Mouse (Mus musculus): ENCODE results near the gene Ggt6. TPM values are rescaled to one million over a fixed set of nuclear protein-coding genes. Genes with fewer than 3 reads are reported as not detected.

Gene Ggt6
- polyA plus RNA-seq, 1 experiment from 2014 or later: not detected

GRCm38 (mm10) chr11:72396621-72397020, 38.7 kb upstream of the Ggt6 start:
- no peaks in the 10 kb centered on the region for H3K4me1 ChIP-seq (ENCODE audit: control insufficient read depth, insufficient read depth, low read length)
- H3K9ac ChIP-seq (replicated peaks; ENCODE audit: low read length): no peak overlapping the region
- no peaks in the 10 kb centered on the region for H3K36me3 ChIP-seq (replicated peaks; ENCODE audit: control insufficient read depth, insufficient read depth, low read depth, low read length)
- DNase-seq (ENCODE audit: low spot score) (no peak), ATAC-seq (replicated peaks; ENCODE audit: insufficient number of reproducible peaks, low FRiP score, low TSS enrichment, low read depth) (no peak)
- H3K9me3 ChIP-seq (replicated peaks; ENCODE audit: control insufficient read depth, low read length): no peaks in the 10 kb centered on the region
- H3K4me2 ChIP-seq (ENCODE audit: low read depth, low read length): no peak overlapping the region
- no peak overlapping the region for H3K4me3 ChIP-seq (ENCODE audit: low read depth, low read length)
- WGBS: 81% methylated on average over 7 of the region's 7 CpGs
- no peak overlapping the region for H3K27ac ChIP-seq (replicated peaks; ENCODE audit: low read depth, low read length)
- H3K27me3 ChIP-seq (ENCODE audit: control insufficient read depth, insufficient read depth, low read length): no peaks in the 10 kb centered on the region

- no peak overlapping the region for H3K4me2 ChIP-seq (ENCODE audit: low read depth, low read length)
- no peak for DNase-seq (ENCODE audit: low spot score)
- WGBS: 83% methylated on average over 10 of the region's 10 CpGs
These were observed 38.3 kb upstream of the Ggt6 start for GRCm38 (mm10) chr11:72397072-72397471.

GRCm38 (mm10) chr11:72397811-72398525, 37.4 kb upstream of the Ggt6 start:
- DNase-seq (ENCODE audit: low spot score): no peak
- WGBS: 84% methylated on average over 8 of the region's 8 CpGs
- no peak for ATAC-seq (replicated peaks; ENCODE audit: insufficient number of reproducible peaks, low FRiP score, low TSS enrichment, low read depth)
- Histone ChIP-seq H3K4me2 (ENCODE audit: low read depth, low read length) (no peak overlapping the region), H3K27me3 (ENCODE audit: control insufficient read depth, insufficient read depth, low read length) (no peaks in the 10 kb centered on the region), H3K9me3 (replicated peaks; ENCODE audit: control insufficient read depth, low read length) (no peaks in the 10 kb centered on the region), H3K9ac (replicated peaks; ENCODE audit: low read length) (no peak overlapping the region), H3K4me1 (ENCODE audit: control insufficient read depth, insufficient read depth, low read length) (no peaks in the 10 kb centered on the region), H3K4me3 (ENCODE audit: low read depth, low read length) (no peak overlapping the region), H3K27ac (replicated peaks; ENCODE audit: low read depth, low read length) (no peak overlapping the region), H3K36me3 (replicated peaks; ENCODE audit: control insufficient read depth, insufficient read depth, low read depth, low read length) (no peaks in the 10 kb centered on the region)

More at GRCm38 (mm10) chr11:72397072-72397471, 38.3 kb upstream of the Ggt6 start:
- H3K4me3 ChIP-seq (ENCODE audit: low read depth, low read length): no peak overlapping the region
- H3K9ac ChIP-seq (replicated peaks; ENCODE audit: low read length): no peak overlapping the region
- no peak for ATAC-seq (replicated peaks; ENCODE audit: insufficient number of reproducible peaks, low FRiP score, low TSS enrichment, low read depth)
- no peaks in the 10 kb centered on the region for H3K4me1 ChIP-seq (ENCODE audit: control insufficient read depth, insufficient read depth, low read length)
- H3K27me3 ChIP-seq (ENCODE audit: control insufficient read depth, insufficient read depth, low read length): no peaks in the 10 kb centered on the region
- H3K27ac ChIP-seq (replicated peaks; ENCODE audit: low read depth, low read length): no peak overlapping the region
- no peaks in the 10 kb centered on the region for H3K9me3 ChIP-seq (replicated peaks; ENCODE audit: control insufficient read depth, low read length)
- H3K36me3 ChIP-seq (replicated peaks; ENCODE audit: control insufficient read depth, insufficient read depth, low read depth, low read length): no peaks in the 10 kb centered on the region

- Histone ChIP-seq H3K4me1 (ENCODE audit: control insufficient read depth, insufficient read depth, low read length) (no peaks in the 10 kb centered on the region), H3K27ac (replicated peaks; ENCODE audit: low read depth, low read length) (no peak overlapping the region), H3K27me3 (ENCODE audit: control insufficient read depth, insufficient read depth, low read length) (no peaks in the 10 kb centered on the region), H3K9ac (replicated peaks; ENCODE audit: low read length) (no peak overlapping the region), H3K4me2 (ENCODE audit: low read depth, low read length) (no peak overlapping the region), H3K36me3 (replicated peaks; ENCODE audit: control insufficient read depth, insufficient read depth, low read depth, low read length) (no peaks in the 10 kb centered on the region), H3K4me3 (ENCODE audit: low read depth, low read length) (no peak overlapping the region), H3K9me3 (replicated peaks; ENCODE audit: control insufficient read depth, low read length) (no peaks in the 10 kb centered on the region)
- 71% methylated on average over 12 of the region's 12 CpGs for WGBS
- no peak for DNase-seq (ENCODE audit: low spot score)
- no peak for ATAC-seq (replicated peaks; ENCODE audit: insufficient number of reproducible peaks, low FRiP score, low TSS enrichment, low read depth)
These were observed 34.3 kb upstream of the Ggt6 start for GRCm38 (mm10) chr11:72401068-72401467.

- Histone ChIP-seq H3K4me2 (ENCODE audit: low read depth, low read length) (no peak overlapping the region), H3K27ac (replicated peaks; ENCODE audit: low read depth, low read length) (no peak overlapping the region)
- 58% methylated on average over 5 of the region's 5 CpGs for WGBS
These were observed 33.3 kb upstream of the Ggt6 start for GRCm38 (mm10) chr11:72402017-72402416.

GRCm38 (mm10) chr11:72402969-72403368, 32.4 kb upstream of the Ggt6 start:
- ATAC-seq (replicated peaks; ENCODE audit: insufficient number of reproducible peaks, low FRiP score, low TSS enrichment, low read depth) (no peak), DNase-seq (ENCODE audit: low spot score) (no peak)
- H3K27me3 ChIP-seq (ENCODE audit: control insufficient read depth, insufficient read depth, low read length): no peaks in the 10 kb centered on the region
- 86% methylated on average over 12 of the region's 12 CpGs for WGBS
- no peak overlapping the region for H3K4me2 ChIP-seq (ENCODE audit: low read depth, low read length)
- H3K9ac ChIP-seq (replicated peaks; ENCODE audit: low read length): no peak overlapping the region
- H3K36me3 ChIP-seq (replicated peaks; ENCODE audit: control insufficient read depth, insufficient read depth, low read depth, low read length): no peaks in the 10 kb centered on the region
- H3K4me1 ChIP-seq (ENCODE audit: control insufficient read depth, insufficient read depth, low read length): no peaks in the 10 kb centered on the region
- no peaks in the 10 kb centered on the region for H3K9me3 ChIP-seq (replicated peaks; ENCODE audit: control insufficient read depth, low read length)
- no peak overlapping the region for H3K4me3 ChIP-seq (ENCODE audit: low read depth, low read length)
- H3K27ac ChIP-seq (replicated peaks; ENCODE audit: low read depth, low read length): no peak overlapping the region

More at GRCm38 (mm10) chr11:72402017-72402416, 33.3 kb upstream of the Ggt6 start:
- Histone ChIP-seq H3K9me3 (replicated peaks; ENCODE audit: control insufficient read depth, low read length) (no peaks in the 10 kb centered on the region), H3K4me1 (ENCODE audit: control insufficient read depth, insufficient read depth, low read length) (no peaks in the 10 kb centered on the region), H3K36me3 (replicated peaks; ENCODE audit: control insufficient read depth, insufficient read depth, low read depth, low read length) (no peaks in the 10 kb centered on the region), H3K9ac (replicated peaks; ENCODE audit: low read length) (no peak overlapping the region), H3K4me3 (ENCODE audit: low read depth, low read length) (no peak overlapping the region), H3K27me3 (ENCODE audit: control insufficient read depth, insufficient read depth, low read length) (no peaks in the 10 kb centered on the region)
- DNase-seq (ENCODE audit: low spot score): no peak
- no peak for ATAC-seq (replicated peaks; ENCODE audit: insufficient number of reproducible peaks, low FRiP score, low TSS enrichment, low read depth)

GRCm38 (mm10) chr11:72405532-72405931, 29.8 kb upstream of the Ggt6 start:
- no peaks in the 10 kb centered on the region for H3K36me3 ChIP-seq (replicated peaks; ENCODE audit: control insufficient read depth, insufficient read depth, low read depth, low read length)
- DNase-seq (ENCODE audit: low spot score) (no peak), ATAC-seq (replicated peaks; ENCODE audit: insufficient number of reproducible peaks, low FRiP score, low TSS enrichment, low read depth) (no peak)
- H3K27ac ChIP-seq (replicated peaks; ENCODE audit: low read depth, low read length): no peak overlapping the region
- no peaks in the 10 kb centered on the region for H3K9me3 ChIP-seq (replicated peaks; ENCODE audit: control insufficient read depth, low read length)
- H3K4me3 ChIP-seq (ENCODE audit: low read depth, low read length): no peak overlapping the region
- 45% methylated on average over 4 of the region's 4 CpGs for WGBS
- no peaks in the 10 kb centered on the region for H3K27me3 ChIP-seq (ENCODE audit: control insufficient read depth, insufficient read depth, low read length)
- H3K4me1 ChIP-seq (ENCODE audit: control insufficient read depth, insufficient read depth, low read length): 0 out of 2 replicates have a peak, but pooled peaks cover 1% of the 10 kb centered on the region
- no peak overlapping the region for H3K9ac ChIP-seq (replicated peaks; ENCODE audit: low read length)
- H3K4me2 ChIP-seq (ENCODE audit: low read depth, low read length): no peak overlapping the region

GRCm38 (mm10) chr11:72406079-72406675, 29.1 kb upstream of the Ggt6 start:
- Histone ChIP-seq H3K36me3 (replicated peaks; ENCODE audit: control insufficient read depth, insufficient read depth, low read depth, low read length) (no peaks in the 10 kb centered on the region), H3K27ac (replicated peaks; ENCODE audit: low read depth, low read length) (no peak overlapping the region), H3K4me3 (ENCODE audit: low read depth, low read length) (no peak overlapping the region), H3K9ac (replicated peaks; ENCODE audit: low read length) (no peak overlapping the region), H3K9me3 (replicated peaks; ENCODE audit: control insufficient read depth, low read length) (no peaks in the 10 kb centered on the region), H3K27me3 (ENCODE audit: control insufficient read depth, insufficient read depth, low read length) (no peaks in the 10 kb centered on the region), H3K4me1 (ENCODE audit: control insufficient read depth, insufficient read depth, low read length) (0 out of 2 replicates have a peak, but pooled peaks cover 2% of the 10 kb centered on the region), H3K4me2 (ENCODE audit: low read depth, low read length) (no peak overlapping the region)
- WGBS: 48% methylated on average over 8 of the region's 8 CpGs
- no peak for ATAC-seq (replicated peaks; ENCODE audit: insufficient number of reproducible peaks, low FRiP score, low TSS enrichment, low read depth)
- DNase-seq (ENCODE audit: low spot score): peak; percentile 20
